Mouse (Mus musculus) hindbrain, embryonic 14.5 days (tissue): ENCODE results near the gene Smtn. TPM values are rescaled to one million over a fixed set of nuclear protein-coding genes. Genes with fewer than 3 reads are reported as not detected.

ENCODE experiments used
- ATAC-seq: fragments of 200-750 bp; cut with Nextera tagmentation; 2 replicates; pipeline ENCODE4 v1.8.0; 2017; ENCODE audit warnings: moderate number of reproducible peaks, mild to moderate bottlenecking, moderate TSS enrichment, moderate library complexity; ENCODE audit not compliant: low FRiP score
- DNase-seq: peaks from one replicate; pipeline ENCODE4 v3.0.0-alpha.2; 2015; ENCODE audit warnings: low spot score
- H3K27ac ChIP-seq: fragments of 300-500 bp; sonication (generic); 2 replicates; pipeline ENCODE4 v1.5.1; 2014; ENCODE audit warnings: mild to moderate bottlenecking, moderate library complexity
- H3K27me3 ChIP-seq: fragments of 300-500 bp; sonication (generic); 2 replicates; pipeline ENCODE4 v1.6.1; 2014; ENCODE audit warnings: mild to moderate bottlenecking, low read length, mixed read lengths; ENCODE audit not compliant: control insufficient read depth, insufficient read depth
- H3K36me3 ChIP-seq: fragments of 300-500 bp; sonication (generic); replicated peaks from 2 replicates; pipeline ENCODE4 v1.6.1; 2014; ENCODE audit not compliant: control insufficient read depth, insufficient read depth
- H3K4me1 ChIP-seq: fragments of 300-500 bp; sonication (generic); replicated peaks from 2 replicates; pipeline ENCODE4 v1.6.1; 2014; ENCODE audit warnings: antibody characterized with exemption, low read length, mixed read lengths; ENCODE audit not compliant: control insufficient read depth, insufficient read depth
- H3K4me2 ChIP-seq: fragments of 300-500 bp; sonication (generic); replicated peaks from 2 replicates; pipeline ENCODE4 v1.6.1; 2014; ENCODE audit warnings: mild to moderate bottlenecking, moderate library complexity
- H3K4me3 ChIP-seq: fragments of 300-500 bp; sonication (generic); replicated peaks from 2 replicates; pipeline ENCODE4 v1.5.1; 2014; ENCODE audit warnings: mild to moderate bottlenecking, low read length
- H3K9ac ChIP-seq: fragments of 300-500 bp; sonication (generic); 2 replicates; pipeline ENCODE4 v1.6.1; 2014
- H3K9me3 ChIP-seq: fragments of 300-500 bp; sonication (generic); 2 replicates; pipeline ENCODE4 v1.6.1; 2016; ENCODE audit warnings: low read length; ENCODE audit not compliant: control insufficient read depth
- WGBS: fragments of 180-500 bp; shearing (Covaris S2); extraction: QIAGEN DNeasy Blood & Tissue Kit; methylation state at CpG from one replicate; pipeline ENCODE4 v1.1.7; 2014; 5-methylcytosine and 5-hydroxymethylcytosine counted together
- polyA plus RNA-seq: library from polyadenylated mRNA; unstranded; fragments of >200 nt; fragmentation: Nextera tagmentation; extraction: Ambion mirVana; gene quantifications from 2 replicates; pipeline ENCODE4 v1.2.1, GENCODE M21; 2014

The Smtn gene
- polyA plus RNA-seq, 1 experiment from 2014 or later = 15.0 TPM

- WGBS = 87% methylated on average over 5 of the region's 5 CpGs
- no peaks in the 10 kb centered on the region for H3K27me3 ChIP-seq
- H3K27ac ChIP-seq = no peak overlapping the region
- H3K4me1 ChIP-seq = no peaks in the 10 kb centered on the region
- H3K9me3 ChIP-seq = no peaks in the 10 kb centered on the region
- no peak for ATAC-seq
- DNase-seq = no peak
- no peak overlapping the region for H3K4me3 ChIP-seq
- no peak overlapping the region for H3K9ac ChIP-seq
- no peaks in the 10 kb centered on the region for H3K36me3 ChIP-seq
- no peak overlapping the region for H3K4me2 ChIP-seq
These were observed 9.4 kb upstream of the Smtn start for GRCm38 (mm10) chr11:3549791-3550190.

GRCm38 (mm10) chr11:3548564-3549295 is 8.3 kb upstream of the Smtn start:
- no peak overlapping the region for H3K9ac ChIP-seq
- no peak overlapping the region for H3K4me2 ChIP-seq
- H3K4me3 ChIP-seq = no peak overlapping the region
- WGBS = 68% methylated on average over 3 of the region's 3 CpGs
- ATAC-seq (no peak), DNase-seq (no peak)
- H3K27me3 ChIP-seq = no peaks in the 10 kb centered on the region
- H3K27ac ChIP-seq = no peak overlapping the region
- no peaks in the 10 kb centered on the region for H3K36me3 ChIP-seq
- H3K4me1 ChIP-seq = no peaks in the 10 kb centered on the region
- 0 out of 2 replicates have a peak, but pooled peaks cover 4% of the 10 kb centered on the region for H3K9me3 ChIP-seq

- no peaks in the 10 kb centered on the region for H3K36me3 ChIP-seq
- ATAC-seq = no peak
- no peak overlapping the region for H3K9ac ChIP-seq
- 37% methylated on average over 6 of the region's 6 CpGs for WGBS
- H3K27me3 ChIP-seq = no peaks in the 10 kb centered on the region
- 0 out of 2 replicates have a peak, but pooled peaks cover 4% of the 10 kb centered on the region for H3K9me3 ChIP-seq
- H3K27ac ChIP-seq = no peak overlapping the region
- H3K4me1 ChIP-seq = no peaks in the 10 kb centered on the region
- DNase-seq = peak; percentile 36
- H3K4me2 ChIP-seq = no peak overlapping the region
- no peak overlapping the region for H3K4me3 ChIP-seq
These were observed 7.6 kb upstream of the Smtn start for GRCm38 (mm10) chr11:3547969-3548368.

- Histone ChIP-seq H3K4me3 (no peak overlapping the region), H3K9ac (no peak overlapping the region), H3K36me3 (no peaks in the 10 kb centered on the region), H3K4me1 (no peaks in the 10 kb centered on the region), H3K27ac (no peak overlapping the region), H3K9me3 (0 out of 2 replicates have a peak, but pooled peaks cover 4% of the 10 kb centered on the region), H3K27me3 (no peaks in the 10 kb centered on the region), H3K4me2 (no peak overlapping the region)
- WGBS = 83% methylated on average over 2 of the region's 2 CpGs
- DNase-seq (no peak), ATAC-seq (no peak)
These were observed 6.6 kb upstream of the Smtn start for GRCm38 (mm10) chr11:3547047-3547446.

- H3K27me3 ChIP-seq = no peaks in the 10 kb centered on the region
- H3K9me3 ChIP-seq = 0 out of 2 replicates have a peak, but pooled peaks cover 4% of the 10 kb centered on the region
- H3K9ac ChIP-seq = no peak overlapping the region
- no peaks in the 10 kb centered on the region for H3K4me1 ChIP-seq
- no peak overlapping the region for H3K27ac ChIP-seq
- no peaks in the 10 kb centered on the region for H3K36me3 ChIP-seq
- 17% methylated on average over 1 of the region's 1 CpGs for WGBS
- no peak overlapping the region for H3K4me3 ChIP-seq
- ATAC-seq (no peak), DNase-seq (no peak)
- H3K4me2 ChIP-seq = no peak overlapping the region
These were observed 5.8 kb upstream of the Smtn start for GRCm38 (mm10) chr11:3546242-3546562.

- ATAC-seq = no peak
These were observed 5.3 kb upstream of the Smtn start for GRCm38 (mm10) chr11:3545531-3546241.

GRCm38 (mm10) chr11:3544409-3544808 is 4.0 kb upstream of the Smtn start:
- H3K27ac ChIP-seq = no peak overlapping the region
- 97% methylated on average over 5 of the region's 5 CpGs for WGBS

More at GRCm38 (mm10) chr11:3545531-3546241, 5.3 kb upstream of the Smtn start:
- Histone ChIP-seq H3K9ac (no peak overlapping the region), H3K9me3 (0 out of 2 replicates have a peak, but pooled peaks cover 4% of the 10 kb centered on the region), H3K4me1 (no peaks in the 10 kb centered on the region), H3K27ac (no peak overlapping the region), H3K4me2 (no peak overlapping the region), H3K36me3 (no peaks in the 10 kb centered on the region), H3K4me3 (no peak overlapping the region), H3K27me3 (no peaks in the 10 kb centered on the region)
- no peak for DNase-seq
- 17% methylated on average over 9 of the region's 9 CpGs for WGBS

GRCm38 (mm10) chr11:3543001-3543400 is 2.6 kb upstream of the Smtn start:
- DNase-seq (no peak), ATAC-seq (no peak)
- no peak overlapping the region for H3K27ac ChIP-seq
- H3K9ac ChIP-seq = no peak overlapping the region
- H3K4me3 ChIP-seq = no peak overlapping the region
- H3K9me3 ChIP-seq = 0 out of 2 replicates have a peak, but pooled peaks cover 4% of the 10 kb centered on the region
- H3K4me2 ChIP-seq = no peak overlapping the region
- WGBS = 56% methylated on average over 5 of the region's 5 CpGs
- no peaks in the 10 kb centered on the region for H3K36me3 ChIP-seq
- no peaks in the 10 kb centered on the region for H3K27me3 ChIP-seq
- no peaks in the 10 kb centered on the region for H3K4me1 ChIP-seq

More at GRCm38 (mm10) chr11:3544409-3544808, 4.0 kb upstream of the Smtn start:
- H3K9me3 ChIP-seq = 0 out of 2 replicates have a peak, but pooled peaks cover 4% of the 10 kb centered on the region
- no peak overlapping the region for H3K9ac ChIP-seq
- H3K27me3 ChIP-seq = no peaks in the 10 kb centered on the region
- H3K4me3 ChIP-seq = no peak overlapping the region
- DNase-seq (no peak), ATAC-seq (no peak)
- no peaks in the 10 kb centered on the region for H3K36me3 ChIP-seq
- no peak overlapping the region for H3K4me2 ChIP-seq
- H3K4me1 ChIP-seq = no peaks in the 10 kb centered on the region

- DNase-seq (no peak), ATAC-seq (no peak)
- Histone ChIP-seq H3K4me2 (no peak overlapping the region), H3K4me3 (no peak overlapping the region), H3K4me1 (no peaks in the 10 kb centered on the region), H3K9ac (no peak overlapping the region), H3K27ac (no peak overlapping the region), H3K27me3 (no peaks in the 10 kb centered on the region), H3K36me3 (no peaks in the 10 kb centered on the region), H3K9me3 (0 out of 2 replicates have a peak, but pooled peaks cover 4% of the 10 kb centered on the region)
- 77% methylated on average over 3 of the region's 3 CpGs for WGBS
These were observed 1.5 kb upstream of the Smtn start for GRCm38 (mm10) chr11:3541932-3542331.
